ENCODE assay signal across 14 mouse cellular contexts in genomic region chr10:95032760-95033716, GRCm38 (mm10).
DNase-seq lines count a peak whose midpoint lies in the region; ATAC-seq lines count a peak whose summit lies in the region.
"Had no signal": no experiment of that assay in that cellular context is flagged by ENCODE, and none has a peak within 500 bp of the region (broad histone marks: within the 10 kb centered on the region; RNA-seq: fewer than 3 reads in every experiment).

No protein-coding gene starts in this region.

- DNase-seq in frontal cortex, postnatal 14 days (ENCODE audit: low spot score in 2 of 2), result no peak
- DNase-seq in kidney, adult 8-10 months, result peak; percentile 15 to 64
- no peak for DNase-seq in cerebellum, postnatal 36 days
- DNase-seq: cerebellum, adult 9-11 months; thymus, postnatal 25 days had no signal

- no peaks in the 10 kb centered on the region for H3K9me3 ChIP-seq in megakaryocyte, embryonic 14.5 days
- H3K9me3 ChIP-seq: heart, embryonic 15.5 days had no signal

- no peaks in the 10 kb centered on the region for H3K36me3 ChIP-seq in megakaryocyte, embryonic 14.5 days (replicated peaks; ENCODE audit: low read length)
- H3K36me3 ChIP-seq: heart, embryonic 15.5 days had no signal

- peak overlapping the region; percentile 35 for H3K4me3 ChIP-seq in megakaryocyte, embryonic 14.5 days (replicated peaks)
- H3K4me3 ChIP-seq: heart, embryonic 15.5 days; myocyte had no signal

- ATAC-seq in frontal cortex, adult (ENCODE audit: low TSS enrichment), result peak; percentile 74
- no peak for ATAC-seq in megakaryocyte, adult 5-6 weeks (ENCODE audit: poor library complexity, severe bottlenecking)
- peak; percentile 82 for ATAC-seq in megakaryocyte-erythroid progenitor cell, adult 5-6 weeks (replicated peaks; ENCODE audit: low FRiP score, low TSS enrichment, poor library complexity, severe bottlenecking)
- no peak for ATAC-seq in erythroid progenitor cell, adult 5-6 weeks (replicated peaks; ENCODE audit: low FRiP score, poor library complexity, severe bottlenecking)
- ATAC-seq: activated CD4-positive, CD25-positive, alpha-beta regulatory T cell, adult 4 months had no signal

- H3K27me3 ChIP-seq in megakaryocyte, embryonic 14.5 days (replicated peaks), result peaks cover 22% of the 10 kb centered on the region
- H3K27me3 ChIP-seq: CH12.LX; heart, embryonic 15.5 days had no signal

- peaks cover 8% of the 10 kb centered on the region for H3K4me1 ChIP-seq in megakaryocyte, embryonic 14.5 days
- H3K4me1 ChIP-seq: heart, embryonic 15.5 days had no signal

Comparison
In these comparisons a context has a peak if more than half of its experiments do, and no peak if none do; other contexts are left out.
1. ATAC-seq: peak in frontal cortex, adult (single experiment) and megakaryocyte-erythroid progenitor cell, adult 5-6 weeks (single experiment); none in megakaryocyte, adult 5-6 weeks (single experiment) and erythroid progenitor cell, adult 5-6 weeks (single experiment).
2. DNase-seq: peak in kidney, adult 8-10 months (2 of 2); none in frontal cortex, postnatal 14 days (0 of 2) and cerebellum, postnatal 36 days (0 of 2).